In genomic region chr2:68468698-68469097, GRCm38 (mm10) we compare ENCODE assay signal across 7 mouse cellular contexts. TPM values are rescaled to one million over a fixed set of nuclear protein-coding genes. Genes with fewer than 3 reads are reported as not detected.
DNase-seq lines count a peak whose midpoint lies in the region.

No protein-coding gene starts in this region.

- intact Hi-C loops in left cerebral cortex, postnatal 36 days (cut with DNase I) = no loop called here

- peak; percentile 43 for DNase-seq in ovary, adult 18-20 months (ENCODE audit: low spot score)
- DNase-seq in ovary, postnatal 10 days (ENCODE audit: low spot score) = no peak
- DNase-seq in embryo, embryonic 10.5 days (ENCODE audit: low spot score) = peak; percentile 34
- DNase-seq in heart, postnatal 4 days = peak; percentile 81
- peak; percentile 65 for DNase-seq in lung, postnatal 36 days
- DNase-seq in urinary bladder, postnatal 36 days (ENCODE audit: low spot score in 2 of 2) = peak; percentile 31 to 48
- no peak for DNase-seq in left cerebral cortex, postnatal 36 days (ENCODE audit: low spot score in 2 of 2)

RNA-seq across cellular contexts. Expression of gene Stk39, which starts 3.4 kb away (rescaled TPM):
- 100 to 1,000 TPM; 160 to 163 TPM for total RNA-seq in heart, postnatal 4 days (2021)
- 10 to 100 TPM; 77.5 to 80.1 TPM for total RNA-seq in left cerebral cortex, postnatal 36 days (2021)

Comparison
In these comparisons a context has a peak if more than half of its experiments do, and no peak if none do; other contexts are left out.
1. DNase-seq: peak in ovary, adult 18-20 months (single experiment), embryo, embryonic 10.5 days (single experiment), heart, postnatal 4 days (single experiment), lung, postnatal 36 days (single experiment) and urinary bladder, postnatal 36 days (2 of 2); none in ovary, postnatal 10 days (single experiment) and left cerebral cortex, postnatal 36 days (0 of 2).